Mouse (Mus musculus) lung, postnatal 0 days (tissue): ENCODE measurements around the gene Slc12a7. TPM values are rescaled to one million over a fixed set of nuclear protein-coding genes. Genes with fewer than 3 reads are reported as not detected.

ENCODE experiments used
- ATAC-seq: fragments of 200-750 bp; cut with Nextera tagmentation; 2 replicates; pipeline ENCODE4 v1.8.0; 2017; ENCODE audit warnings: moderate library complexity
- DNase-seq: peaks from one replicate; pipeline ENCODE4 v3.0.0-alpha.2; 2016; ENCODE audit warnings: low spot score
- H3K27ac ChIP-seq: fragments of 300-500 bp; sonication (generic); 2 replicates; pipeline ENCODE4 v1.5.1; 2014; ENCODE audit warnings: antibody characterized with exemption, mild to moderate bottlenecking, low read length, mixed read lengths
- H3K27me3 ChIP-seq: fragments of 300-500 bp; sonication (generic); replicated peaks from 2 replicates; pipeline ENCODE4 v1.6.1; 2014; ENCODE audit warnings: low read length, mixed read lengths; ENCODE audit not compliant: insufficient read depth
- H3K36me3 ChIP-seq: fragments of 300-500 bp; sonication (generic); 2 replicates; pipeline ENCODE4 v1.6.1; 2014; ENCODE audit warnings: low read length, mixed read lengths; ENCODE audit not compliant: insufficient read depth
- H3K4me1 ChIP-seq: fragments of 300-500 bp; sonication (generic); 2 replicates; pipeline ENCODE4 v1.6.1; 2014; ENCODE audit warnings: antibody characterized with exemption, low read depth, low read length, mixed read lengths; ENCODE audit not compliant: insufficient read depth
- H3K4me2 ChIP-seq: fragments of 300-500 bp; sonication (generic); replicated peaks from 2 replicates; pipeline ENCODE4 v1.6.1; 2014; ENCODE audit warnings: low read depth, mild to moderate bottlenecking, low read length, moderate library complexity, mixed read lengths
- H3K4me3 ChIP-seq: fragments of 300-500 bp; sonication (generic); 2 replicates; pipeline ENCODE4 v1.5.1; 2014; ENCODE audit warnings: low read depth, low read length
- H3K9ac ChIP-seq: fragments of 300-500 bp; sonication (generic); replicated peaks from 2 replicates; pipeline ENCODE4 v1.6.1; 2014; ENCODE audit warnings: low read depth, mild to moderate bottlenecking
- H3K9me3 ChIP-seq: fragments of 300-500 bp; sonication (generic); 2 replicates; pipeline ENCODE4 v1.6.1; 2016; ENCODE audit warnings: low read length, mixed read lengths
- CTCF ChIP-seq: IDR thresholded peaks from 2 replicates; pipeline ENCODE4 v1.5.1; 2016; ENCODE audit warnings: antibody characterized with exemption, mild to moderate bottlenecking
- EP300 ChIP-seq: IDR thresholded peaks from 2 replicates; pipeline ENCODE4 v1.6.1; 2016; ENCODE audit warnings: antibody characterized with exemption, mild to moderate bottlenecking, control low read depth
- WGBS: fragments of 180-500 bp; shearing (Covaris S2); extraction: QIAGEN DNeasy Blood & Tissue Kit; methylation state at CpG from one replicate; pipeline ENCODE4 v1.1.7; 2014; 5-methylcytosine and 5-hydroxymethylcytosine counted together
- polyA plus RNA-seq: library from polyadenylated mRNA; unstranded; fragments of >200 nt; fragmentation: Nextera tagmentation; extraction: Ambion mirVana; gene quantifications from 2 replicates; pipeline ENCODE4 v1.2.1, GENCODE M21; 2015

Gene Slc12a7
- polyA plus RNA-seq, 1 experiment from 2014 or later, result 10.5 TPM

DNA sequence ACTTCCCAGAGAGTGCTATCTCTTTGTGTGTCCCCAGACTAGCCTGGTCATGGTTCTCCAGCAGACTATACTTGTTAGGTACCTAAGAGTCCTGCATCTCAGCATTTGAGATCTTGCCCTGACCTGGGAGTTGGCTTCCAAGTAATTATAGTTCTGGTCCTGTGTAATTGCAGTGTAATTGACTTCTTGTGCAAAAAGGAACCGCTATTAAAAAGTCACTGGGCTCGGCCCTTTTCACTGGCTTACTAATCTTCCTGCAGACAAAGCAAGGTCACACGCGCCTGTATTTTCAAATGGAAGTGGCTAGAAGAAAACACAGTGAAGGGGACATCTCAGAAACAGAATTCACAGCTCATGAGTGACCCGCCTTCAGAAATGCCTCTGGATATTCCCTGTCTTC, 21.1 kb upstream of the Slc12a7 start:
- no peak overlapping the region for H3K4me3 ChIP-seq
- no peak for ATAC-seq
- DNase-seq, result no peak
- H3K27ac ChIP-seq, result no peak overlapping the region
- no peaks in the 10 kb centered on the region for H3K36me3 ChIP-seq
- H3K4me1 ChIP-seq, result no peaks in the 10 kb centered on the region; the same call in 1 of the 2 replicates
- no peak for TF ChIP-seq CTCF
- TF ChIP-seq EP300, result no peak
- H3K4me2 ChIP-seq, result no peak overlapping the region
- no peaks in the 10 kb centered on the region for H3K27me3 ChIP-seq
- WGBS, result 89% methylated on average over 5 of the region's 5 CpGs
- no peaks in the 10 kb centered on the region for H3K9me3 ChIP-seq
- no peak overlapping the region for H3K9ac ChIP-seq

DNA sequence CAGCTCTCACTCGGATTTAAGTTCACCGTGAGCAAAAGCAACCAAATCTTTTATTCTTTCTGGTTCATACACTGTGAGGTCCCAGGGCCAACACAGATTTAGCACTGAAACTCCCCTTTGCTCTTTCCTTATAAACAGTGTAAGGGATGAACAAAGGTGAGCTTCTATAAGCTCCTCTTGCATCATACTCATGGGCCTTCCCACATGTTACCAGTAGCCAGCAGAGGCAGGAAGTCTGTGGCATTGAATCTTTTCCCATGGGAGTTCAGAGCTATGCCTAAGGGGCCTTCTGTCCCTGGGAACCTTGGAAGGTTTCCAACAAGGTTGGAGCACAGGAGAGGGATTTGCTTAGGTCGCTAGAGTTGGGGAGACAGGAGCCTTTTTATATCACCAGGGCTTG, 20.7 kb upstream of the Slc12a7 start:
- TF ChIP-seq CTCF (no peak), EP300 (no peak)
- no peak for DNase-seq

DNA sequence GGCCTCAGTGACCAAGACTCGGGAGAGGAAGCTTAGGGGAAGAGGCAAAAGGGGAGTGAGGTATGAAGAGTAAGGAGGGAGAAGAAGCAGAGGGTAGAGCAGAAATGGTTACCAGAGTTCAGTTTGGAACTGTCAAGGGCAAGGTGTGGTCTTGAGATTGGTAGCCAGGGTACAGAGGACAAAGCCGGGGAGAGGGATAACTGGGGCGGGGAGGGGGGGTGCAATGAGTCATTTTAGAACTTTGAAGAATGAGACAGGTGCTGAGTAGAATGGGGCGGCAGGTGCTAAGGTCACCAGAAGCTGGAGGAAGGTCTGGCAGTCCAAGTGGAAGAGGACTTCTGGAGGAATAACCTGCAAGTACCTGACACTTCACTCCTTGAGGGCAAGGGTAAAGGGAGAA, 19.7 kb upstream of the Slc12a7 start:
- Histone ChIP-seq H3K9ac (no peak overlapping the region), H3K27me3 (no peaks in the 10 kb centered on the region), H3K4me1 (no peaks in the 10 kb centered on the region; the same call in 1 of the 2 replicates), H3K36me3 (no peaks in the 10 kb centered on the region), H3K27ac (no peak overlapping the region), H3K4me3 (no peak overlapping the region), H3K9me3 (no peaks in the 10 kb centered on the region), H3K4me2 (no peak overlapping the region)
- no peak for TF ChIP-seq CTCF
- no peak for TF ChIP-seq EP300
- DNase-seq (no peak), ATAC-seq (no peak)
- WGBS, result 74% methylated on average over 4 of the region's 4 CpGs

More for the DNA sequence above, 20.7 kb upstream of the Slc12a7 start:
- WGBS, result 66% methylated on average over 3 of the region's 3 CpGs
- no peaks in the 10 kb centered on the region for H3K27me3 ChIP-seq
- H3K27ac ChIP-seq, result no peak overlapping the region
- H3K36me3 ChIP-seq, result no peaks in the 10 kb centered on the region
- H3K4me1 ChIP-seq, result no peaks in the 10 kb centered on the region; the same call in 1 of the 2 replicates
- no peaks in the 10 kb centered on the region for H3K9me3 ChIP-seq
- H3K4me3 ChIP-seq, result no peak overlapping the region
- H3K4me2 ChIP-seq, result no peak overlapping the region
- no peak overlapping the region for H3K9ac ChIP-seq
- ATAC-seq, result no peak

DNA sequence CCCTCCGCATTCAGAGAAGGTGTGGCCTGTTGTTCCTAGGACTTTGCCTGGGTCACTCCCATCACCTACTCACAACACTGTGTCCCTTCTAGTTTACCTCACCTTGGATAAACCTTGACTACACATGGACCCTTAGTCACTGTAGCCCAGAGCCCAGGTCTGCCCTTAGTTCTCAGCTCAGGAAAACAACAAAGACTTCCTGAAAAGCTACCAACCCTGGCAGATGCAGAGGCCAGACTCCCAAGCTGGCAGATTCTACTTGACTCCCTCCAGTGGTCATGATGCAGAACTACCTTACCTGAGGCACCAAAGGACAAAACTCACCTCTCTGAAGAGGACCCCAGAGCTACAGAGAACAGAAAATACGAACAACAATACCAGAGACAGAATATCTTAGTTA, 18.9 kb upstream of the Slc12a7 start:
- Histone ChIP-seq H3K4me2 (no peak overlapping the region), H3K27me3 (no peaks in the 10 kb centered on the region), H3K4me1 (no peaks in the 10 kb centered on the region; the same call in 1 of the 2 replicates), H3K36me3 (no peaks in the 10 kb centered on the region), H3K4me3 (no peak overlapping the region), H3K9me3 (no peaks in the 10 kb centered on the region), H3K27ac (no peak overlapping the region), H3K9ac (no peak overlapping the region)
- TF ChIP-seq EP300 (no peak), CTCF (peak; percentile 71)
- peak; percentile 45 for DNase-seq
- 38% methylated on average over 2 of the region's 2 CpGs for WGBS
- ATAC-seq, result peak; percentile 19; the same call in 1 of the 2 replicates

DNA sequence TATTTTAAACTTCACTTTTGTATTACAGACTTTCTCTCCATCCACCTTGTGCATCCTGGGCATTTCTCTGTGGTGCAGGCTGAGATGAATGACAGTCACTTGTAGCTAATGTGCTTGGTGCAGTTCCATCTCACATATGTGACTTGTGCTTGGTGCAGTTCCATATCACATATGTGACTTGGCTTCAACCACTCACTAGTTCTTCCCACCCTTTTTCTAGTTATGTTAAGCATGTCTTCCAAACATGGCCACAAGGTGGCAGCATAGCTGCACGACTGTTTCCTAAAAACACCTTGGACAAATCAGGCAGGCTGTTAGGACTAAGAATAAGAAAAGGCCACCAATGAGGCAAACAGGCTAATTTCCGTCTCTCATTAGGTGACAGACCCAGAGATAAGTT, 14.7 kb upstream of the Slc12a7 start:
- Histone ChIP-seq H3K4me2 (no peak overlapping the region), H3K4me3 (no peak overlapping the region), H3K27ac (no peak overlapping the region), H3K27me3 (no peaks in the 10 kb centered on the region), H3K4me1 (no peaks in the 10 kb centered on the region), H3K9ac (no peak overlapping the region), H3K9me3 (no peaks in the 10 kb centered on the region), H3K36me3 (no peaks in the 10 kb centered on the region)
- DNase-seq (peak; percentile 87), ATAC-seq (peak; percentile 43; the same call in 1 of the 2 replicates)
- TF ChIP-seq EP300 (no peak), CTCF (peak; percentile 95)
- 0% methylated on average over 2 of the region's 2 CpGs for WGBS

DNA sequence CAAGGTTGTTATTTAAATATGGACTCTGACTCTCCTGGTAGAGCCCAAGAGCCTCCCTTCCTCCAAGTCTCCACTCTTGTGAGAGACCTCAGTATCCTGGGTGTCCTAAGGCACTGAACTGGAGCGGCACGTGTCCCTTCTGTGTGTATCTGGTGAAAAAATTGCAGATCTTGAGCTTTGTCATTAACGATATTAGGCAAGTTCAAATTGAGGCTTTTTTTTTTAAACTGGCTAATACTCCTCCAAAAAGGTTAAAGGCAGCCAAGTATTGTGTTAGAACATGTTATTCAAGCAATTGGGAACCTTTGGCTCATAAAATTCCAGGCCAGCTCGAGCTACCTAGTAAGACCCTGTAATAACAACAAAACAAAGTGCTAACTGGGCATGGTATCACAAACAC, 12.7 kb upstream of the Slc12a7 start:
- 80% methylated on average over 4 of the region's 4 CpGs for WGBS
- Histone ChIP-seq H3K4me2 (no peak overlapping the region), H3K4me3 (no peak overlapping the region), H3K9me3 (no peaks in the 10 kb centered on the region), H3K9ac (no peak overlapping the region), H3K4me1 (no peaks in the 10 kb centered on the region), H3K27me3 (no peaks in the 10 kb centered on the region), H3K36me3 (no peaks in the 10 kb centered on the region), H3K27ac (no peak overlapping the region)
- TF ChIP-seq CTCF, result no peak
- no peak for TF ChIP-seq EP300
- ATAC-seq (no peak), DNase-seq (no peak)
